8 mouse cellular contexts compared by ENCODE assay signal in the genomic region with DNA sequence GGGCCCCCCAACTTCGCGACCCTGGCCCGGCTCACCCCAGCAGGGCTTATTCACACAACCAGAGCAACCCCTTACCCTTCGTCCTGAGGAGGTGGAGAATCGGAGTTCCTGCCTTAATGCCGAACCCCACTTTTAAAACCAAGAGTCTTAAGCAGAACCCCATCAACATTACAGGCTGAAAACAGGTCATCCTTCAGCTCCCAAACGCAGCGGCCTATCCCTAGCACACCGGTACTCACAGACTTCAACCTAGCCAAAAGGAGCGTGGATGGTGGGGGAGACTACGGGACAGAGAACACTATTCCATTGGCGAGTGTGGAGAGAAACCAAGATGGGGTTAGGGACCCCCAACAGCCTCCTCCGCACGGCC. TPM values are rescaled to one million over a fixed set of nuclear protein-coding genes. Genes with fewer than 3 reads are reported as not detected.
DNase-seq lines count a peak whose midpoint lies in the region; ATAC-seq lines count a peak whose summit lies in the region.

No protein-coding gene starts in this region.

- ATAC-seq in kidney, embryonic 16.5 days (ENCODE audit: low FRiP score, low TSS enrichment), result no peak
- ATAC-seq in inflammation-experienced regulatory T-cells, adult 6 months, result peak; percentile 15

- H3K36me3 ChIP-seq in kidney, embryonic 16.5 days (ENCODE audit: insufficient read depth, low read length), result no peaks in the 10 kb centered on the region
- H3K36me3 ChIP-seq in embryonic facial prominence, embryonic 10.5 days (replicated peaks), result no peaks in the 10 kb centered on the region

- H3K27ac ChIP-seq in kidney, embryonic 16.5 days (ENCODE audit: low read length), result no peak overlapping the region
- H3K27ac ChIP-seq in embryonic facial prominence, embryonic 10.5 days (replicated peaks), result peak overlapping the region; percentile 65

- peak overlapping the region; percentile 79 for H3K4me2 ChIP-seq in kidney, embryonic 16.5 days (replicated peaks; ENCODE audit: low read depth, low read length)

- WGBS in kidney, embryonic 16.5 days, result under 1% methylated on average over 14 of the region's 14 CpGs
- WGBS in embryonic facial prominence, embryonic 10.5 days, result under 1% methylated on average over 14 of the region's 14 CpGs

- H3K4me1 ChIP-seq in kidney, embryonic 16.5 days (ENCODE audit: insufficient read depth, low read length), result peaks cover 40% of the 10 kb centered on the region
- H3K4me1 ChIP-seq in embryonic facial prominence, embryonic 10.5 days, result peaks cover 65% of the 10 kb centered on the region

- DNase-seq in kidney, postnatal 36 days, result no peak
- DNase-seq in embryonic facial prominence, embryonic 10.5 days (ENCODE audit: low spot score), result no peak
- peak; percentile 59 for DNase-seq in naive thymus-derived CD4-positive, alpha-beta T cell, adult 2 months (ENCODE audit: low read depth)
- no peak for DNase-seq in c-Kit-positive CD71-positive TER-119-positive erythroid progenitor cells, embryonic 14.5 days (ENCODE audit: low spot score)
- no peak for DNase-seq in gastrocnemius, adult 8-10 months (ENCODE audit: low spot score in 2 of 2)
- no peak for DNase-seq in adrenal gland, postnatal 4 days (ENCODE audit: low spot score in 2 of 2)

- peak overlapping the region; percentile 68 for H3K9ac ChIP-seq in kidney, embryonic 16.5 days (replicated peaks; ENCODE audit: low read length)

- no peaks in the 10 kb centered on the region for H3K9me3 ChIP-seq in kidney, embryonic 16.5 days (ENCODE audit: low read length)
- no peaks in the 10 kb centered on the region for H3K9me3 ChIP-seq in embryonic facial prominence, embryonic 10.5 days

- peak overlapping the region; percentile 63 for H3K4me3 ChIP-seq in kidney, embryonic 16.5 days (ENCODE audit: low read length)
- peak overlapping the region; percentile 79 for H3K4me3 ChIP-seq in embryonic facial prominence, embryonic 10.5 days

- peaks cover 20% of the 10 kb centered on the region for H3K27me3 ChIP-seq in kidney, embryonic 16.5 days (ENCODE audit: insufficient read depth, low read length)
- peaks cover 74% of the 10 kb centered on the region for H3K27me3 ChIP-seq in embryonic facial prominence, embryonic 10.5 days (replicated peaks; ENCODE audit: low read depth, poor library complexity, severe bottlenecking)

RNA-seq across cellular contexts. Expression of gene Efna3, which starts 0.6 kb away (rescaled TPM):
- 11.5 and 11.8 TPM in 2 replicates for polyA plus RNA-seq in kidney, embryonic 16.5 days (2015; fragmentation: Nextera tagmentation; extraction: Ambion mirVana)
- 4.5 and 6.8 TPM in 2 replicates for polyA plus RNA-seq in embryonic facial prominence, embryonic 10.5 days (2016; fragmentation: Nextera tagmentation; extraction: Ambion mirVana)
- not detected for polyA plus RNA-seq in inflammation-experienced regulatory T-cells, adult 6 months (2017; shearing (Covaris generic))
- not detected for total RNA-seq in gastrocnemius, adult 8-10 months (2022)
- 1 to 10 TPM in 1 of 2 experiments, under 1 TPM in 1; 0.84 to 1.6 TPM for total RNA-seq in adrenal gland, postnatal 4 days (2021)

RNA-seq across cellular contexts. Expression of gene Efna4, which starts 15.7 kb away (rescaled TPM):
- 29.2 and 31.3 TPM in 2 replicates for polyA plus RNA-seq in kidney, embryonic 16.5 days (2015; fragmentation: Nextera tagmentation; extraction: Ambion mirVana)
- polyA plus RNA-seq in embryonic facial prominence, embryonic 10.5 days (2016; fragmentation: Nextera tagmentation; extraction: Ambion mirVana), result 37.3 and 40.8 TPM in 2 replicates
- polyA plus RNA-seq in inflammation-experienced regulatory T-cells, adult 6 months (2017; shearing (Covaris generic)), result under 1 TPM in 2 of 3 experiments, not detected in 1; 0.49 to 0.59 TPM
- total RNA-seq in gastrocnemius, adult 8-10 months (2022), result not detected
- 1 to 10 TPM; 3.3 to 6.1 TPM for total RNA-seq in adrenal gland, postnatal 4 days (2021)

RNA-seq across cellular contexts. Expression of gene Adam15, which starts 27.7 kb away (rescaled TPM):
- 107 and 108 TPM in 2 replicates for polyA plus RNA-seq in kidney, embryonic 16.5 days (2015; fragmentation: Nextera tagmentation; extraction: Ambion mirVana)
- 30.5 and 34.2 TPM in 2 replicates for polyA plus RNA-seq in embryonic facial prominence, embryonic 10.5 days (2016; fragmentation: Nextera tagmentation; extraction: Ambion mirVana)
- 10 to 100 TPM in 2 of 3 experiments, 1 to 10 TPM in 1; 6.8 to 11.1 (median 10.8) TPM for polyA plus RNA-seq in inflammation-experienced regulatory T-cells, adult 6 months (2017; shearing (Covaris generic))
- total RNA-seq in gastrocnemius, adult 8-10 months (2022), result 10 to 100 TPM; 13.0 to 17.0 (median 16.4) TPM
- total RNA-seq in adrenal gland, postnatal 4 days (2021), result 10 to 100 TPM; 60.7 to 74.6 TPM

RNA-seq across cellular contexts. Expression of gene Dcst2, which starts 39.7 kb away (rescaled TPM):
- polyA plus RNA-seq in kidney, embryonic 16.5 days (2015; fragmentation: Nextera tagmentation; extraction: Ambion mirVana), result 0.32 and 0.35 TPM in 2 replicates
- 0.09 and 0.15 TPM in 2 replicates for polyA plus RNA-seq in embryonic facial prominence, embryonic 10.5 days (2016; fragmentation: Nextera tagmentation; extraction: Ambion mirVana)
- polyA plus RNA-seq in inflammation-experienced regulatory T-cells, adult 6 months (2017; shearing (Covaris generic)), result under 1 TPM in 2 of 3 experiments, not detected in 1; 0.20 to 0.54 TPM
- total RNA-seq in gastrocnemius, adult 8-10 months (2022), result under 1 TPM in 1 of 4 experiments, not detected in 3; 0.13 TPM
- total RNA-seq in adrenal gland, postnatal 4 days (2021), result under 1 TPM; 0.25 to 0.48 TPM

RNA-seq across cellular contexts. Expression of gene Efna1, which starts 41.2 kb away (rescaled TPM):
- 81.9 and 86.7 TPM in 2 replicates for polyA plus RNA-seq in kidney, embryonic 16.5 days (2015; fragmentation: Nextera tagmentation; extraction: Ambion mirVana)
- 26.7 and 27.2 TPM in 2 replicates for polyA plus RNA-seq in embryonic facial prominence, embryonic 10.5 days (2016; fragmentation: Nextera tagmentation; extraction: Ambion mirVana)
- not detected for polyA plus RNA-seq in inflammation-experienced regulatory T-cells, adult 6 months (2017; shearing (Covaris generic))
- total RNA-seq in gastrocnemius, adult 8-10 months (2022), result 10 to 100 TPM in 1 of 4 experiments, 1 to 10 TPM in 3; 8.7 to 10.8 (median 8.8) TPM
- total RNA-seq in adrenal gland, postnatal 4 days (2021), result 10 to 100 TPM; 32.1 to 35.2 TPM

Comparison
In these comparisons a context has a peak if more than half of its experiments do, and no peak if none do; other contexts are left out.
1. RNA of gene Efna4, which starts 15.7 kb away (polyA plus RNA-seq): 37.3 to 40.8 TPM in embryonic facial prominence, embryonic 10.5 days and 29.2 to 31.3 TPM in kidney, embryonic 16.5 days; 0.49 to 0.59 TPM in inflammation-experienced regulatory T-cells, adult 6 months; every median in the first group is over 10 times any median in the second.